Mouse (Mus musculus): ENCODE measurements at regions not wholly inside any gene's neighbourhood (a gene's known extent, or its start where the extent isn't known, plus 50 kb on each side); places are given as distances from the start of the nearest gene placed in this dataset. TPM values are rescaled to one million over a fixed set of nuclear protein-coding genes. Genes with fewer than 3 reads are reported as not detected.
A peak's percentile ranks its signal among the peaks of the same experiment; 100 is the strongest.

DNA sequence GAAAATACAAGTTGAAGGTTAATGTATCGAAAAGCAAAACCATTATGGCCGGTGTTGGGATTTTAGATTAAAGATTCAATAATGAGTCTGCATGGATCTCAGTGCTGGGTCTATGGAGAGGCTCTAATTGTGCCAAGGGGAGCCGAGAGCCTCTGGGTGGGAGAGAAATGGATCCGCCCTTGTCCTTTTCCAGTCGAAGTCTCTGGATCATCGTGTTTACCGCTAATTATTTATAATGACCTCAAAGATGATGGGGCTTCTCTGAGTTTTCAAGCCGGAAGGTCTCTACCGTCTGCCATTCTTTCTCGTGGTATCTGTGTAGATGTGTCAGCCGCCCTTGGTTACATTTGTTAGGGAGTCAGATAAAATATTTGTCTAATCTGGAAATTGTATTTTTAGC lies 83.2 kb upstream of the Zfp507 start:
- Histone ChIP-seq H3K9me3 (replicated peaks; ENCODE audit: control insufficient read depth, low read length) (no peaks in the 10 kb centered on the region), H3K4me2 (ENCODE audit: low read depth, low read length) (no peak overlapping the region), H3K27ac (replicated peaks; ENCODE audit: low read depth, low read length) (no peak overlapping the region), H3K4me3 (ENCODE audit: low read depth, low read length) (no peak overlapping the region), H3K9ac (replicated peaks; ENCODE audit: low read length) (no peak overlapping the region), H3K27me3 (ENCODE audit: control insufficient read depth, insufficient read depth, low read length) (no peaks in the 10 kb centered on the region), H3K4me1 (ENCODE audit: control insufficient read depth, insufficient read depth, low read length) (no peaks in the 10 kb centered on the region), H3K36me3 (replicated peaks; ENCODE audit: control insufficient read depth, insufficient read depth, low read depth, low read length) (no peaks in the 10 kb centered on the region)
- DNase-seq (ENCODE audit: low spot score): no peak
- WGBS: 82% methylated on average over 11 of the region's 11 CpGs
- no peak for ATAC-seq (replicated peaks; ENCODE audit: insufficient number of reproducible peaks, low FRiP score, low TSS enrichment, low read depth)

DNA sequence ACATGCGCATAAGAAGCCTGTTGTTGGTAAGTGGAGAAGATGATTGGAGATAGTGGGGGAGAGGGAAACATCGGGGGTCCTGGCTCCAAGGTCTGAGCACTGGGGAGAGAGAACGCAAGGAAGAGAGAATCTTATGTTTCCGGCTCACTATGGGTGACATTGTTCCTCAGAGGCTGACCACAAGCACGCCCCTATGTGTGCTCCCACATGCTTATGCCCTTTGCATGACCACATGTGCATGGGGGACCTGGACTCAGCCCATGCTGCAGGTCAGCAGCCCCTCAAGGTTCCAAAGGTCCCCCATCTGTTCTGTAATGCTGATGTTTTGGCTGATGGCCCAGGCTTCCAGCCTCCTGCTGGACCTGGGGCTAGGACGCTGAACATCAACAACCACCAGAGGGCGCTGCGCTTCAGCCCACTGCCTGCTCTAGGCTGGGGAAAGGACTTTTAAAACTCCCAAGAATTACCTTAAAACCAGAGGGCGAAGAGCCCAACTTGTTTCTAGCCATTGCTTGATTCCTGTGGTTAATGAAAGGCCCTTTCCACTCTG lies 77.0 kb upstream of the Zfp507 start:
- H3K4me3 ChIP-seq (ENCODE audit: low read depth, low read length): no peak overlapping the region
- ATAC-seq (replicated peaks; ENCODE audit: insufficient number of reproducible peaks, low FRiP score, low TSS enrichment, low read depth): no peak; the same call in 1 of the 2 replicates

DNA sequence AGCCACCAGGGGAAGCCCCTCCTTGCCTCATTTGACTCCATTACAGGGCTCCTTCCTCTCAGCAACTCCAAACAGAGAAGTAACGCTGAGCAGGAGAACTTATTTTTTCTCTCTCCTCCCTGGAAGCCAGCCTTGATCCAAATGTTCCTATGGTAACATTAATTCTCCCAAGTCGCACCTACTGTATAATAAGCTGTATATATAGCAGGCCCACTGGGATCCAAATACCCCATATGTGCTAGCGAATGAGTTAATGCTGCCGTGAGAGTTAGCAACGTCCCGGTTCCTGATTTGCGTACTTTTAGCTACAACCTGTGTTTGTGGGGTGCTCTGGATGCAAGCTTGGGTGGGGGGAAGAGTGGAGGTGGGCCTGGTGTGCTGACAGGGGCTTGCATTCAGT lies 75.4 kb upstream of the Zfp507 start:
- H3K36me3 ChIP-seq (replicated peaks; ENCODE audit: control insufficient read depth, insufficient read depth, low read depth, low read length): no peaks in the 10 kb centered on the region
- H3K9me3 ChIP-seq (replicated peaks; ENCODE audit: control insufficient read depth, low read length): no peaks in the 10 kb centered on the region
- ATAC-seq (replicated peaks; ENCODE audit: insufficient number of reproducible peaks, low FRiP score, low TSS enrichment, low read depth) (no peak), DNase-seq (ENCODE audit: low spot score) (no peak)
- no peak overlapping the region for H3K4me3 ChIP-seq (ENCODE audit: low read depth, low read length)
- H3K4me2 ChIP-seq (ENCODE audit: low read depth, low read length): no peak overlapping the region
- no peaks in the 10 kb centered on the region for H3K27me3 ChIP-seq (ENCODE audit: control insufficient read depth, insufficient read depth, low read length)
- 90% methylated on average over 7 of the region's 7 CpGs for WGBS
- H3K4me1 ChIP-seq (ENCODE audit: control insufficient read depth, insufficient read depth, low read length): no peaks in the 10 kb centered on the region
- H3K27ac ChIP-seq (replicated peaks; ENCODE audit: low read depth, low read length): no peak overlapping the region
- no peak overlapping the region for H3K9ac ChIP-seq (replicated peaks; ENCODE audit: low read length)

More for the DNA sequence above, 77.0 kb upstream of the Zfp507 start:
- Histone ChIP-seq H3K27me3 (ENCODE audit: control insufficient read depth, insufficient read depth, low read length) (no peaks in the 10 kb centered on the region), H3K4me1 (ENCODE audit: control insufficient read depth, insufficient read depth, low read length) (no peaks in the 10 kb centered on the region), H3K9me3 (replicated peaks; ENCODE audit: control insufficient read depth, low read length) (no peaks in the 10 kb centered on the region), H3K27ac (replicated peaks; ENCODE audit: low read depth, low read length) (no peak overlapping the region), H3K4me2 (ENCODE audit: low read depth, low read length) (no peak overlapping the region), H3K9ac (replicated peaks; ENCODE audit: low read length) (no peak overlapping the region), H3K36me3 (replicated peaks; ENCODE audit: control insufficient read depth, insufficient read depth, low read depth, low read length) (no peaks in the 10 kb centered on the region)
- 54% methylated on average over 9 of the region's 9 CpGs for WGBS
- DNase-seq (ENCODE audit: low spot score): peak; percentile 87

GRCm38 (mm10) chr7:35861049-35861448 lies 58.2 kb upstream of the Zfp507 start:
- H3K4me3 ChIP-seq (ENCODE audit: low read depth, low read length): no peak overlapping the region
- H3K9ac ChIP-seq (replicated peaks; ENCODE audit: low read length): no peak overlapping the region

GRCm38 (mm10) chr7:35859601-35860000 lies 56.8 kb upstream of the Zfp507 start:
- H3K36me3 ChIP-seq (replicated peaks; ENCODE audit: control insufficient read depth, insufficient read depth, low read depth, low read length): no peaks in the 10 kb centered on the region
- DNase-seq (ENCODE audit: low spot score): peak; percentile 16
- H3K9me3 ChIP-seq (replicated peaks; ENCODE audit: control insufficient read depth, low read length): no peaks in the 10 kb centered on the region
- ATAC-seq (replicated peaks; ENCODE audit: insufficient number of reproducible peaks, low FRiP score, low TSS enrichment, low read depth): no peak
- H3K27ac ChIP-seq (replicated peaks; ENCODE audit: low read depth, low read length): no peak overlapping the region
- H3K9ac ChIP-seq (replicated peaks; ENCODE audit: low read length): no peak overlapping the region
- no peaks in the 10 kb centered on the region for H3K27me3 ChIP-seq (ENCODE audit: control insufficient read depth, insufficient read depth, low read length)
- 22% methylated on average over 3 of the region's 3 CpGs for WGBS
- no peaks in the 10 kb centered on the region for H3K4me1 ChIP-seq (ENCODE audit: control insufficient read depth, insufficient read depth, low read length)
- H3K4me3 ChIP-seq (ENCODE audit: low read depth, low read length): no peak overlapping the region
- no peak overlapping the region for H3K4me2 ChIP-seq (ENCODE audit: low read depth, low read length)

More at GRCm38 (mm10) chr7:35861049-35861448, 58.2 kb upstream of the Zfp507 start:
- ATAC-seq (replicated peaks; ENCODE audit: insufficient number of reproducible peaks, low FRiP score, low TSS enrichment, low read depth): no peak
- Histone ChIP-seq H3K27ac (replicated peaks; ENCODE audit: low read depth, low read length) (no peak overlapping the region), H3K4me1 (ENCODE audit: control insufficient read depth, insufficient read depth, low read length) (no peaks in the 10 kb centered on the region), H3K9me3 (replicated peaks; ENCODE audit: control insufficient read depth, low read length) (no peaks in the 10 kb centered on the region), H3K36me3 (replicated peaks; ENCODE audit: control insufficient read depth, insufficient read depth, low read depth, low read length) (no peaks in the 10 kb centered on the region), H3K27me3 (ENCODE audit: control insufficient read depth, insufficient read depth, low read length) (no peaks in the 10 kb centered on the region), H3K4me2 (ENCODE audit: low read depth, low read length) (no peak overlapping the region)
- no peak for DNase-seq (ENCODE audit: low spot score)
- WGBS: 81% methylated on average over 10 of the region's 10 CpGs

- H3K27ac ChIP-seq (replicated peaks; ENCODE audit: low read depth, low read length): no peak overlapping the region
- H3K4me1 ChIP-seq (ENCODE audit: control insufficient read depth, insufficient read depth, low read length): no peaks in the 10 kb centered on the region
- H3K36me3 ChIP-seq (replicated peaks; ENCODE audit: control insufficient read depth, insufficient read depth, low read depth, low read length): no peaks in the 10 kb centered on the region
- ATAC-seq (replicated peaks; ENCODE audit: insufficient number of reproducible peaks, low FRiP score, low TSS enrichment, low read depth) (no peak), DNase-seq (ENCODE audit: low spot score) (no peak)
- 81% methylated on average over 10 of the region's 10 CpGs for WGBS
- no peaks in the 10 kb centered on the region for H3K9me3 ChIP-seq (replicated peaks; ENCODE audit: control insufficient read depth, low read length)
- no peak overlapping the region for H3K9ac ChIP-seq (replicated peaks; ENCODE audit: low read length)
- no peak overlapping the region for H3K4me2 ChIP-seq (ENCODE audit: low read depth, low read length)
- H3K27me3 ChIP-seq (ENCODE audit: control insufficient read depth, insufficient read depth, low read length): no peaks in the 10 kb centered on the region
- no peak overlapping the region for H3K4me3 ChIP-seq (ENCODE audit: low read depth, low read length)
These were observed 54.9 kb upstream of the Zfp507 start for GRCm38 (mm10) chr7:35857693-35858092.

Small RNA genes in the stretch of these regions (microRNA-seq; reads per million reads assigned to microRNA genes)
- not detected for gene Gm23292 (ENCODE audit: borderline number of aligned reads)
